Mouse (Mus musculus) heart, embryonic 15.5 days (tissue): Measurements from ENCODE around the gene Grin3a. TPM values are rescaled to one million over a fixed set of nuclear protein-coding genes. Genes with fewer than 3 reads are reported as not detected.
A peak's percentile ranks its signal among the peaks of the same experiment; 100 is the strongest.

Experiments used
- ATAC-seq: fragments of 200-750 bp; cut with Nextera tagmentation; replicated peaks from 2 replicates; pipeline ENCODE4 v1.8.0; 2017; ENCODE audit warnings: low read depth, moderate TSS enrichment; ENCODE audit not compliant: insufficient number of reproducible peaks, insufficient read depth, low FRiP score
- H3K27ac ChIP-seq: fragments of 300-500 bp; sonication (generic); 2 replicates; pipeline ENCODE4 v1.5.1; 2015; ENCODE audit warnings: mild to moderate bottlenecking, inconsistent platforms
- H3K27me3 ChIP-seq: fragments of 300-500 bp; sonication (generic); 2 replicates; pipeline ENCODE4 v1.6.1; 2015; ENCODE audit warnings: inconsistent platforms
- H3K36me3 ChIP-seq: fragments of 300-500 bp; sonication (generic); 2 replicates; pipeline ENCODE4 v1.6.1; 2015; ENCODE audit warnings: mild to moderate bottlenecking, inconsistent platforms
- H3K4me1 ChIP-seq: fragments of 300-500 bp; sonication (generic); replicated peaks from 2 replicates; pipeline ENCODE4 v1.6.1; 2015; ENCODE audit warnings: inconsistent platforms
- H3K4me2 ChIP-seq: fragments of 300-500 bp; sonication (generic); 2 replicates; pipeline ENCODE4 v1.6.1; 2015; ENCODE audit warnings: inconsistent platforms, mild to moderate bottlenecking, moderate library complexity
- H3K4me3 ChIP-seq: fragments of 300-500 bp; sonication (generic); 2 replicates; pipeline ENCODE4 v1.5.1; 2015; ENCODE audit warnings: mild to moderate bottlenecking, inconsistent platforms
- H3K9ac ChIP-seq: fragments of 300-500 bp; sonication (generic); 2 replicates; pipeline ENCODE4 v1.6.1; 2015; ENCODE audit warnings: mild to moderate bottlenecking, inconsistent platforms
- H3K9me3 ChIP-seq: fragments of 300-500 bp; sonication (generic); replicated peaks from 2 replicates; pipeline ENCODE4 v1.6.1; 2016; ENCODE audit warnings: inconsistent platforms
- WGBS: fragments of 180-500 bp; shearing (Covaris S2); methylation state at CpG from one replicate; pipeline ENCODE4 v1.1.7; 2015; ENCODE audit warnings: mixed read lengths; 5-methylcytosine and 5-hydroxymethylcytosine counted together
- polyA plus RNA-seq: library from polyadenylated mRNA; unstranded; fragments of >200 nt; fragmentation: Nextera tagmentation; extraction: Ambion mirVana; gene quantifications from 2 replicates; pipeline ENCODE4 v1.2.1, GENCODE M21; 2015

Grin3a gene
- 0.47 and 0.87 TPM in 2 replicates for polyA plus RNA-seq

DNA sequence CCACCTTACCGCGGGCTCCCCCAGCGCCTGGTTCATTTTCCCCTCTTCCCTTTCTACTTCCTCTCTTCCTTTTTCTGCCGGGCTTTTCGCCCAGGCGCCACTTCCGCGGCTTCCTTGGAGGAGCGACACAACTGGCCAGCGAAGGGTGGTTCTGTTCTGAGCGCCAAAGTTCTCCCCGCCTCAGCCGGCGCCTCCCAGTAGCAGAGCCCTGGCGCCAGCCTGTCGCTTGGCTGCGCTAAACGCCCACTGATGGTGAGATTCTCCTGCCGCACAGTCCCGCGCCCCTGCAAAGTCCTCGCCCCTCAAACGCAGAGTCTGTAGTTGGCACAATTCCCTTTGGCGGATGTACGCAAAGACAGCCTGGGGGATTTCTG lies at the start of gene Grin3a:
Gene Grin3a (minus strand): TSS at position 133 of the 374 bp plus-strand sequence.
- Histone ChIP-seq H3K9ac (0 out of 2 replicates have a peak within 1 kb of the TSS, but pooled peaks have one; percentile 31), H3K4me2 (peak within 1 kb of the TSS; percentile 89), H3K36me3 (no peaks in the 10 kb centered on the region), H3K4me3 (peak within 1 kb of the TSS; percentile 59), H3K27me3 (peaks cover 41% of the 10 kb centered on the region), H3K27ac (no peak within 1 kb of the TSS), H3K4me1 (peaks cover 14% of the 10 kb centered on the region), H3K9me3 (no peaks in the 10 kb centered on the region)
- under 1% methylated on average over 25 of the region's 25 CpGs for WGBS
- ATAC-seq = peak; percentile 83

GRCm38 (mm10) chr4:49891835-49892301 lies 46.3 kb upstream of the Grin3a start:
- H3K36me3 ChIP-seq = no peaks in the 10 kb centered on the region
- no peak for ATAC-seq
- no peaks in the 10 kb centered on the region for H3K27me3 ChIP-seq
- no peak overlapping the region for H3K4me3 ChIP-seq
- no peak overlapping the region for H3K27ac ChIP-seq
- no peak overlapping the region for H3K9ac ChIP-seq
- H3K4me2 ChIP-seq = 0 out of 2 replicates have a peak overlapping the region, but pooled peaks have one; percentile 13
- H3K4me1 ChIP-seq = peaks cover 8% of the 10 kb centered on the region
- no peaks in the 10 kb centered on the region for H3K9me3 ChIP-seq
- WGBS = 10% methylated on average over 4 of the region's 4 CpGs

DNA sequence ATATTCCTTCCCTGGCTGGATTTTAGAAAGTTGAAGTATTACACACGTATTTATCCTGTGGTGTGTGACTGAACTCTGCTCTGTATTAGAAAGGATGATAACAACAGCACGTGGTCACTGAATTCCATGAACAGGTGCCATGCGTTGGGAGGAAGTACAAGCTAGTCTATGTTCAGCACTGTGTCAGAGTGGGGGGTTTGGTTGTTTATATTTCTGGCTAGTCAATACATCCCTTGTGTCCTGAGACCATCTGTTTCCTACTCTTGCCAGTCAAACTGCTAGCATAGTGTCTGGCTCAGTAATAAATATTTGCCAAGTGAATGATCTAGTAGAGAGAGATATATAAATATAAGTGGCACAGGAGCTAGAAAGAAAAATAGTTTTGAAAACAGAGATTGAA lies 31.5 kb upstream of the Grin3a start:
- H3K27me3 ChIP-seq = no peaks in the 10 kb centered on the region
- H3K36me3 ChIP-seq = no peaks in the 10 kb centered on the region
- H3K4me3 ChIP-seq = no peak overlapping the region
- no peak overlapping the region for H3K27ac ChIP-seq
- H3K4me1 ChIP-seq = no peaks in the 10 kb centered on the region
- WGBS = 51% methylated on average over 3 of the region's 3 CpGs
- H3K9me3 ChIP-seq = no peaks in the 10 kb centered on the region
- H3K9ac ChIP-seq = no peak overlapping the region
- ATAC-seq = no peak
- H3K4me2 ChIP-seq = no peak overlapping the region

GRCm38 (mm10) chr4:49860611-49861010 lies 15.1 kb upstream of the Grin3a start:
- H3K4me2 ChIP-seq = no peak overlapping the region
- no peak for ATAC-seq
- H3K4me3 ChIP-seq = no peak overlapping the region
- H3K9me3 ChIP-seq = no peaks in the 10 kb centered on the region
- H3K36me3 ChIP-seq = no peaks in the 10 kb centered on the region
- H3K9ac ChIP-seq = no peak overlapping the region
- no peak overlapping the region for H3K27ac ChIP-seq
- WGBS = 89% methylated on average over 2 of the region's 2 CpGs
- no peaks in the 10 kb centered on the region for H3K27me3 ChIP-seq
- H3K4me1 ChIP-seq = no peaks in the 10 kb centered on the region

GRCm38 (mm10) chr4:49844828-49845611 lies 524 bp downstream of the Grin3a start:
- H3K9ac ChIP-seq = 0 out of 2 replicates have a peak overlapping the region, but pooled peaks have one; percentile 31
- peak overlapping the region; percentile 89 for H3K4me2 ChIP-seq
- H3K9me3 ChIP-seq = no peaks in the 10 kb centered on the region
- under 1% methylated on average over 63 of the region's 63 CpGs for WGBS
- peaks cover 14% of the 10 kb centered on the region for H3K4me1 ChIP-seq
- peak overlapping the region; percentile 59 for H3K4me3 ChIP-seq
- peaks cover 41% of the 10 kb centered on the region for H3K27me3 ChIP-seq
- no peaks in the 10 kb centered on the region for H3K36me3 ChIP-seq
- 0 out of 2 replicates have a peak, but pooled peaks have one; percentile 9 for ATAC-seq
- no peak overlapping the region for H3K27ac ChIP-seq

- Histone ChIP-seq H3K4me1 (peaks cover 14% of the 10 kb centered on the region), H3K4me3 (peak overlapping the region; percentile 59), H3K4me2 (peak overlapping the region; percentile 89), H3K36me3 (no peaks in the 10 kb centered on the region), H3K9me3 (no peaks in the 10 kb centered on the region), H3K9ac (no peak overlapping the region), H3K27ac (no peak overlapping the region), H3K27me3 (peaks cover 41% of the 10 kb centered on the region)
- ATAC-seq = no peak
- 4% methylated on average over 33 of the region's 33 CpGs for WGBS
Measured at GRCm38 (mm10) chr4:49844274-49844827, 1.2 kb downstream of the Grin3a start.

DNA sequence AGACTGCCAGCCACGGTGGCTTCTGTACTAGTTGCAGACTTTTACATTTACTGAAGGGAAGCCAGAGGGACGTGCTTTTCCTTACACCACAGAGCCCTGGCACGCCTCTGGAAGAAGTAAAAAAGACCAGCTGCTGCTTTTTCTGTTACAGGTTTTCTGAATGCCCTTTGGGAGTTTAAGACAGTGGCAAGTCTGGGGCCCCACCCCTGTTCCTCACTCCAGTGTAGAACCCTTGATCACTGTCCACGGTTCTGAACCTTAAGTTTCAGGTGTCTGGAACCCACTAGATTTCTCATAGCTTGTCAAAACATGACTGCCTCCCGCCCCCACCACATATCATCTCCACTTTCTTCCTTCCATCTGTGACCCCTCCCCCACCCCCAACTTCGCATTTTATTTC lies 1.8 kb downstream of the Grin3a start:
- Histone ChIP-seq H3K4me3 (no peak overlapping the region), H3K4me1 (peaks cover 14% of the 10 kb centered on the region), H3K9me3 (no peaks in the 10 kb centered on the region), H3K4me2 (peak overlapping the region; percentile 89; the same call in 1 of the 2 replicates), H3K27me3 (peaks cover 41% of the 10 kb centered on the region), H3K9ac (no peak overlapping the region), H3K27ac (no peak overlapping the region), H3K36me3 (no peaks in the 10 kb centered on the region)
- ATAC-seq = no peak
- 18% methylated on average over 6 of the region's 6 CpGs for WGBS

- Histone ChIP-seq H3K4me1 (no peaks in the 10 kb centered on the region), H3K9me3 (no peaks in the 10 kb centered on the region), H3K4me2 (no peak overlapping the region), H3K27ac (no peak overlapping the region), H3K36me3 (no peaks in the 10 kb centered on the region), H3K27me3 (no peaks in the 10 kb centered on the region), H3K4me3 (no peak overlapping the region), H3K9ac (no peak overlapping the region)
- ATAC-seq = no peak
Measured at GRCm38 (mm10) chr4:49832035-49832434, 13.5 kb downstream of the Grin3a start.

- H3K27ac ChIP-seq = no peak overlapping the region
- H3K4me3 ChIP-seq = no peak overlapping the region
- no peak overlapping the region for H3K4me2 ChIP-seq
- no peaks in the 10 kb centered on the region for H3K27me3 ChIP-seq
- no peaks in the 10 kb centered on the region for H3K36me3 ChIP-seq
- no peaks in the 10 kb centered on the region for H3K9me3 ChIP-seq
- WGBS = 78% methylated on average over 3 of the region's 3 CpGs
- ATAC-seq = no peak
- no peak overlapping the region for H3K9ac ChIP-seq
- no peaks in the 10 kb centered on the region for H3K4me1 ChIP-seq
Measured at GRCm38 (mm10) chr4:49813852-49814251, 31.7 kb downstream of the Grin3a start.

DNA sequence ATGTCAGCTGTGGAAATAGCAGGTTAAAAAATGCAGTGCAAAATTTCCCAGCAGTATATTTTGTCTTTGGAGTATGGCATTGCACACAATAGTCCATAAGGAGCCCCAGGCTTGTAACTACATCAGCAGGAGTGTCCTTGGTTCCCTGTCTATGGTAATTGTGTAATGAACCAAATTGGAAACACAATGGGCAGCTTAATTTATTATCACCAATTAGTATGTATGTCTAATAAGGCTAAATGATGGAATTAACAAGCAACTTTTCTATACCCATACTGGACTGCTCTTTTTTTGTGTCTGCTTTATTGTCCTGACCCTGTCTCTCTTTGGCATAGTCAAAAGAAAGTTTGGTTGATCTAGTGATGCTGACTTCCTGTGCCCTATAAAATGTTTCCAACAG lies 38.8 kb downstream of the Grin3a start:
- Histone ChIP-seq H3K27me3 (no peaks in the 10 kb centered on the region), H3K4me3 (no peak overlapping the region), H3K4me1 (no peaks in the 10 kb centered on the region), H3K27ac (no peak overlapping the region), H3K9me3 (no peaks in the 10 kb centered on the region), H3K4me2 (no peak overlapping the region), H3K36me3 (no peaks in the 10 kb centered on the region), H3K9ac (no peak overlapping the region)
- ATAC-seq = no peak

DNA sequence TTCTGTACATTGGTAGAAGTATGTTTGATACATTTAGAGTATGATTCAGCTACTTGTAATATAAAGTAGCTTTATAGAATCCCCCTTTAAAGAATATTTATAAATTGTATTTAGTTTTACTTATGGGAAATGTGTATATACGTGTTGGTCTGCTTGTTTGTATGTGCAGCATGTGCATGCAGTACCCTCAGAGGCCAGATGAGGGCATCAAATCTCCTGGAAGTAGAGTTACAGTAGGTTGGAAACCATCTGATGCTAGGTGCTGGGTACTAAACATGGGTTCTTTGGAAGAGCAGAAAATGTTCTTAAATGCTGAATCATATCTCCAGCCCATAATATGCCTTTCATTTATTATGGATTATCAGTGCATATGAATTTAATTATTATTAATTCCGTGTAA lies 46.2 kb downstream of the Grin3a start:
- Histone ChIP-seq H3K4me3 (no peak overlapping the region), H3K4me2 (no peak overlapping the region), H3K9me3 (no peaks in the 10 kb centered on the region), H3K27me3 (no peaks in the 10 kb centered on the region), H3K4me1 (no peaks in the 10 kb centered on the region), H3K36me3 (no peaks in the 10 kb centered on the region), H3K9ac (no peak overlapping the region), H3K27ac (no peak overlapping the region)
- 77% methylated on average over 2 of the region's 2 CpGs for WGBS
- ATAC-seq = no peak
